Mouse (Mus musculus) CH12.LX (cell line): ENCODE measurements around the gene Pomp. TPM values are rescaled to one million over a fixed set of nuclear protein-coding genes. Genes with fewer than 3 reads are reported as not detected.

Source experiments
- DNase-seq: peaks from one replicate; pipeline ENCODE4 v3.0.0-alpha.2; 2013; ENCODE audit errors: extremely low read depth
- H3K27ac ChIP-seq: 2 replicates; pipeline ENCODE4 v1.5.1; 2012; ENCODE audit warnings: low read depth, mild to moderate bottlenecking, control low read depth, moderate library complexity; ENCODE audit not compliant: insufficient read depth
- H3K27me3 ChIP-seq: replicated peaks from 2 replicates; pipeline ENCODE3; 2012; ENCODE audit warnings: inconsistent platforms
- H3K36me3 ChIP-seq, 2 experiments: replicated peaks in 1 of 2; 2 replicates each; pipeline versions ENCODE3 to v1.6.1; 2012; ENCODE audit warnings: inconsistent platforms in 1 of 2, low read length in 1 of 2, mild to moderate bottlenecking in 1 of 2, mixed read lengths in 1 of 2, moderate library complexity in 1 of 2; ENCODE audit not compliant: control insufficient read depth in 1 of 2, insufficient read depth in 1 of 2
- H3K4me1 ChIP-seq, 2 experiments: 2 replicates each; pipeline ENCODE4 v1.6.1; 2012; ENCODE audit warnings: inconsistent platforms in 1 of 2, moderate library complexity in 1 of 2; ENCODE audit not compliant: insufficient read depth in 2 of 2, control insufficient read depth in 1 of 2
- H3K4me2 ChIP-seq: 2 replicates; pipeline ENCODE4 v1.6.1; 2012; ENCODE audit warnings: low read depth, mild to moderate bottlenecking, control low read depth; ENCODE audit not compliant: poor library complexity, insufficient read depth, severe bottlenecking
- H3K4me3 ChIP-seq, 3 experiments: fragments of 150-350 bp in 1 of 3; sonication (generic) in 1 of 3; replicated peaks in 1 of 3; 2 replicates each; pipeline versions ENCODE3 to v1.5.1; 2011 to 2012; ENCODE audit warnings: low read depth in 2 of 3, low read length in 2 of 3, mild to moderate bottlenecking in 2 of 3, moderate library complexity in 2 of 3, control low read depth in 1 of 3, improper control_type of control experiment in 1 of 3, inconsistent platforms in 1 of 3, mixed read lengths in 1 of 3; ENCODE audit not compliant: poor library complexity in 1 of 3
- H3K79me2 ChIP-seq: replicated peaks from 2 replicates; pipeline ENCODE4 v1.6.1; 2012; ENCODE audit warnings: mild to moderate bottlenecking, moderate library complexity; ENCODE audit not compliant: control insufficient read depth, poor library complexity, insufficient read depth, severe bottlenecking; ENCODE audit errors: extremely low read depth
- H3K9ac ChIP-seq: 2 replicates; pipeline ENCODE4 v1.6.1; 2012; ENCODE audit warnings: low read depth, mild to moderate bottlenecking, control low read depth, moderate library complexity; ENCODE audit not compliant: insufficient read depth
- H3K9me3 ChIP-seq: replicated peaks from 2 replicates; pipeline ENCODE3; 2012; ENCODE audit warnings: low read length, inconsistent platforms, mixed read lengths
- CTCF ChIP-seq, 2 experiments: IDR thresholded peaks in 1 of 2; conservative IDR thresholded peaks in 1 of 2; 2 replicates each; pipeline ENCODE4 v1.5.1; 2011 to 2012; ENCODE audit warnings: low read depth in 2 of 2, low read length in 2 of 2, improper control_type of control experiment in 1 of 2, inconsistent platforms in 1 of 2, mild to moderate bottlenecking in 1 of 2, moderate library complexity in 1 of 2
- E2F4 ChIP-seq: IDR thresholded peaks from 2 replicates; pipeline ENCODE4 v1.6.1; 2011; ENCODE audit warnings: low read depth, low read length, improper control_type of control experiment; ENCODE audit not compliant: insufficient replicate concordance
- ELF1 ChIP-seq: IDR thresholded peaks from 2 replicates; pipeline ENCODE4 v1.6.1; 2014; ENCODE audit warnings: low read depth, mild to moderate bottlenecking, inconsistent platforms, low read length, improper control_type of control experiment
- EP300 ChIP-seq: IDR thresholded peaks from 2 replicates; pipeline ENCODE4 v1.6.1; 2011; ENCODE audit warnings: low read length, improper control_type of control experiment
- GABPA ChIP-seq: IDR thresholded peaks from 2 replicates; pipeline ENCODE4 v1.6.1; 2012; ENCODE audit warnings: low read depth, low read length, improper control_type of control experiment, inconsistent platforms; ENCODE audit not compliant: insufficient replicate concordance
- IRF4 ChIP-seq: IDR thresholded peaks from 2 replicates; pipeline ENCODE4 v1.6.1; 2014; ENCODE audit warnings: low read depth, mild to moderate bottlenecking, inconsistent platforms, low read length, improper control_type of control experiment
- JUN ChIP-seq: IDR thresholded peaks from 2 replicates; pipeline ENCODE4 v1.6.1; 2011; ENCODE audit warnings: low read depth, mild to moderate bottlenecking, low read length, improper control_type of control experiment, moderate library complexity; ENCODE audit not compliant: insufficient read depth
- MAX ChIP-seq: IDR thresholded peaks from 2 replicates; pipeline ENCODE4 v1.6.1; 2011; ENCODE audit warnings: low read length, improper control_type of control experiment
- MEF2A ChIP-seq: IDR thresholded peaks from 2 replicates; pipeline ENCODE4 v1.6.1; 2014; ENCODE audit warnings: low read depth, mild to moderate bottlenecking, inconsistent platforms, low read length, improper control_type of control experiment, borderline replicate concordance
- MYC ChIP-seq: IDR thresholded peaks from 2 replicates; pipeline ENCODE4 v1.6.1; 2011; ENCODE audit warnings: low read depth, mild to moderate bottlenecking, improper control_type of control experiment, low read length
- PAX5 ChIP-seq: IDR thresholded peaks from 2 replicates; pipeline ENCODE4 v1.6.1; 2012; ENCODE audit warnings: low read length, inconsistent platforms, mixed read lengths
- POLR2AphosphoS2 ChIP-seq: IDR thresholded peaks from 2 replicates; pipeline ENCODE4 v1.6.1; 2011; ENCODE audit warnings: low read depth, low read length, improper control_type of control experiment
- RAD21 ChIP-seq: IDR thresholded peaks from 2 replicates; pipeline ENCODE4 v1.6.1; 2011; ENCODE audit warnings: low read depth, mild to moderate bottlenecking, low read length, improper control_type of control experiment, moderate library complexity
- RCOR1 ChIP-seq: conservative IDR thresholded peaks from 2 replicates; pipeline ENCODE4 v1.6.1; 2012; ENCODE audit warnings: low read depth, mild to moderate bottlenecking, inconsistent platforms, low read length, improper control_type of control experiment
- SIN3A ChIP-seq: IDR thresholded peaks from 2 replicates; pipeline ENCODE4 v1.6.1; 2012; ENCODE audit warnings: low read length, improper control_type of control experiment, inconsistent platforms
- USF1 ChIP-seq: IDR thresholded peaks from 2 replicates; pipeline ENCODE4 v1.6.1; 2014; ENCODE audit warnings: low read depth, mild to moderate bottlenecking, inconsistent platforms, low read length, improper control_type of control experiment
- USF2 ChIP-seq: conservative IDR thresholded peaks from 2 replicates; pipeline ENCODE4 v1.6.1; 2011; ENCODE audit warnings: low read depth, low read length, improper control_type of control experiment
- ZNF384 ChIP-seq: IDR thresholded peaks from 2 replicates; pipeline ENCODE4 v1.6.1; 2012; ENCODE audit warnings: low read depth, low read length, improper control_type of control experiment, inconsistent platforms
- dilution Hi-C: fragments of 300-500 bp; cut with MboI; formaldehyde crosslinking; loops from 2 replicates; pipeline ENCODE4 v1.14.3; 2020; ENCODE audit warnings: low sequenced_read_pairs; ENCODE audit not compliant: extremely low pct_unique_long_range_greater_than_20kb, extremely low pct_ligation_motif_present
- in situ Hi-C: fragments of 300-500 bp; cut with MboI; formaldehyde crosslinking; loops from 3 replicates; pipeline ENCODE4 v1.14.3; 2019; ENCODE audit warnings: low sequenced_read_pairs, low pct_ligation_motif_present, low pct_unique_long_range_greater_than_20kb, mixed read lengths
- polyA plus RNA-seq: library from polyadenylated mRNA; unstranded; fragments of >175 nt; gene quantifications from 2 replicates; pipeline ENCODE4 v1.2.1, GENCODE M21; 2012; ENCODE audit warnings: low read depth; ENCODE audit not compliant: insufficient read length
- total RNA-seq, 2 experiments: library from RNA; depleted of rRNA; stranded (reverse); fragments of 300-350 nt in 1 of 2; fragments of >200 nt in 1 of 2; gene quantifications; 2 replicates each; pipeline ENCODE4 v1.2.3; 2012 to 2014

Pomp gene
- total and polyA plus RNA-seq, 3 experiments = 164 to 618 (median 303) TPM

GRCm38 (mm10) chr5:147839418-147839817, 20.8 kb upstream of the Pomp start:
- dilution Hi-C loops = no loop called here

GRCm38 (mm10) chr5:147843340-147843739, 16.9 kb upstream of the Pomp start:
- Histone ChIP-seq H3K27ac (no peak overlapping the region), H3K27me3 (no peaks in the 10 kb centered on the region), H3K79me2 (no peaks in the 10 kb centered on the region), H3K36me3 (no peaks in the 10 kb centered on the region), H3K9me3 (no peaks in the 10 kb centered on the region), H3K4me1 (no peaks in the 10 kb centered on the region), H3K9ac (no peak overlapping the region), H3K4me3 (no peak overlapping the region), H3K4me2 (no peak overlapping the region)
- in situ Hi-C loops (loop anchor here (10.0 kb wide), 2 partner anchors 259 to 509 kb away; no protein-coding TSS in a partner anchor), dilution Hi-C loops (no loop called here)
- no peak for TF ChIP-seq RAD21
- no peak for TF ChIP-seq ZNF384
- TF ChIP-seq PAX5 = no peak
- no peak for DNase-seq

More at GRCm38 (mm10) chr5:147839418-147839817, 20.8 kb upstream of the Pomp start:
- H3K9me3 ChIP-seq = no peaks in the 10 kb centered on the region
- no peaks in the 10 kb centered on the region for H3K36me3 ChIP-seq
- H3K4me1 ChIP-seq = no peaks in the 10 kb centered on the region
- H3K79me2 ChIP-seq = no peaks in the 10 kb centered on the region
- in situ Hi-C loops = no loop called here
- H3K27ac ChIP-seq = no peak overlapping the region
- H3K4me3 ChIP-seq = no peak overlapping the region
- no peaks in the 10 kb centered on the region for H3K27me3 ChIP-seq
- no peak for DNase-seq
- no peak overlapping the region for H3K4me2 ChIP-seq
- no peak overlapping the region for H3K9ac ChIP-seq
- TF ChIP-seq USF2 (no peak), RCOR1 (no peak), ZNF384 (no peak), EP300 (no peak), GABPA (no peak), JUN (no peak), POLR2AphosphoS2 (no peak), SIN3A (no peak), ELF1 (no peak), MYC (no peak), MEF2A (no peak), USF1 (no peak), CTCF (conservative IDR thresholded peaks at IDR 0.05 in 1 of 2, IDR thresholded peaks at IDR 0.05 in 1 of 2; ENCODE audit: low read depth in 2 of 2, low read length in 2 of 2) (no peak), IRF4 (no peak), E2F4 (no peak), MAX (no peak)
